Mouse (Mus musculus): Measurements from ENCODE around the gene Plagl1. TPM values are rescaled to one million over a fixed set of nuclear protein-coding genes. Genes with fewer than 3 reads are reported as not detected.

Gene Plagl1
- polyA plus RNA-seq, 1 experiment from 2014 or later, result 220 TPM

DNA sequence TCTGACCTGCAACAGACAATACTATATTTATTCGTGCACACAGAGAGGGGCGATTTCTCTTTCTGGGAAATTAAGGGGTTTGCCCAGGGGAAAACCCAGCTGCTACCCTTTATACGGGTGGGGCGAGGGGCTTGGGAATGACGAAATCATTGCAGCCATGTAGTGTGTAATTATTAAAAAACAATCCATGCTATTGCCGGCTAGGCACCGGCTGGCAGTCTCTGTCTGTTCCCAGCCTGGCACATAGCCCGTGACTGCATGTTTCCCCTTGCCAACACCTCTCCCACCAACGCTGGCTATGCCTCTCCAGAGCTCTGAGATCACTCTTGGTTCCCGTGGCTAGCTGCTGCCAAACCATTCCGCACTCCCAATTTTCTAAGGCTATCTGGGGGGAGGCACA, 15.6 kb upstream of the Plagl1 start:
- 85% methylated on average over 11 of the region's 11 CpGs for WGBS
- H3K36me3 ChIP-seq, result no peaks in the 10 kb centered on the region
- H3K27me3 ChIP-seq, result no peaks in the 10 kb centered on the region
- H3K9ac ChIP-seq, result no peak overlapping the region
- H3K4me2 ChIP-seq (replicated peaks), result no peak overlapping the region
- no peak overlapping the region for H3K4me3 ChIP-seq (replicated peaks)
- no peak overlapping the region for H3K27ac ChIP-seq (replicated peaks)
- H3K9me3 ChIP-seq (replicated peaks), result no peaks in the 10 kb centered on the region
- ATAC-seq (ENCODE audit: insufficient number of reproducible peaks, low FRiP score, low TSS enrichment, low read depth), result no peak
- H3K4me1 ChIP-seq, result no peaks in the 10 kb centered on the region

DNA sequence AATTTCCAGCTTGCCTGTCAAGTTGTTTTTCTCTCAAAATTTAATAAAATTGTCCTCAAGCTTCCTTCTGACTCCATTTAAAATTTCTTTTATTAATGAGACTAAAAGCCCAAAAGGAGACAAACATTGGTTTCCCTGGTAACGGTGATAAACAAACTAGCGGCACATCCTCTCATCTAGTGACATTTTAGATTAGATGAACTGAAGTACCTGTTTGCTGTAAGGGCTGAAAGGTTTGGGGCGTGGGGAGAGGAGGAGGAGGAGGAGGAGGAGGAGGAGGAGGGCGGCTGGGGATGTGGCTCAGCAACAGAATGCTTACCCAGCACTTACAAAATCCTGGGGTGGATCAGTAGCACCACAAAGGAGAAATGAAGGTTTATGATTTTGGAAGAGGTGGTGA, 12.5 kb upstream of the Plagl1 start:
- Histone ChIP-seq H3K4me3 (replicated peaks) (no peak overlapping the region), H3K9ac (no peak overlapping the region), H3K4me1 (no peaks in the 10 kb centered on the region), H3K9me3 (replicated peaks) (no peaks in the 10 kb centered on the region), H3K36me3 (no peaks in the 10 kb centered on the region), H3K4me2 (replicated peaks) (no peak overlapping the region), H3K27me3 (no peaks in the 10 kb centered on the region), H3K27ac (replicated peaks) (no peak overlapping the region)
- WGBS, result 31% methylated on average over 4 of the region's 4 CpGs
- no peak for ATAC-seq (ENCODE audit: insufficient number of reproducible peaks, low FRiP score, low TSS enrichment, low read depth)

DNA sequence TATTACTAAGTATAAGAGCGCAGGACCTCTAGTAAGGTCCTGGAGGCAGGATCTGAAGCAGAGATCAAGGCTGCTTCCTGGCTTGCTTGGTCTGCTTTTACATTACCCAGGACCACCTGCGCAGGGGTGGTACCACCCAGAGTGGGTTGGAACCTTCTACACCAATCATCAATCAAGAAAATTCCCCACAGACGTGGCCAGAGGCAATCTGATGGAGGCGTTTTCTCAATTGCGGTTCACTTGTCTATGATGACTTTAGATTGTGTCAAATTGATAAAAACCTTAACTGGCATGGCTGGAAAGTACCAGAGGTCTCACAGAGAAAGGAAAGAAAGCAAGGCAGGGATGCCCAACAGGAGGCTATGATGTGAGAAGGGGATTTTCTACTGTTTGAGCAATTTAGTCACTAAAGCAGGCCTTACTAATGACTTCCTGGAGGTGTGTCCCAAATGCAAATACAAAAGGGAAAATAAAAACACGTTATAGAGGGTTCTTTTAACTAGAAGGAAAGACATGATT, 3.4 kb upstream of the Plagl1 start:
- no peaks in the 10 kb centered on the region for H3K36me3 ChIP-seq
- H3K9ac ChIP-seq, result no peak overlapping the region
- H3K9me3 ChIP-seq (replicated peaks), result no peaks in the 10 kb centered on the region
- ATAC-seq (ENCODE audit: insufficient number of reproducible peaks, low FRiP score, low TSS enrichment, low read depth), result no peak
- 75% methylated on average over 6 of the region's 6 CpGs for whole genome bisulfite sequencing
- no peak overlapping the region for H3K4me3 ChIP-seq (replicated peaks)
- H3K27me3 ChIP-seq, result peaks cover 21% of the 10 kb centered on the region
- no peak overlapping the region for H3K4me2 ChIP-seq (replicated peaks)
- H3K27ac ChIP-seq (replicated peaks), result no peak overlapping the region
- H3K4me1 ChIP-seq, result peaks cover 12% of the 10 kb centered on the region

DNA sequence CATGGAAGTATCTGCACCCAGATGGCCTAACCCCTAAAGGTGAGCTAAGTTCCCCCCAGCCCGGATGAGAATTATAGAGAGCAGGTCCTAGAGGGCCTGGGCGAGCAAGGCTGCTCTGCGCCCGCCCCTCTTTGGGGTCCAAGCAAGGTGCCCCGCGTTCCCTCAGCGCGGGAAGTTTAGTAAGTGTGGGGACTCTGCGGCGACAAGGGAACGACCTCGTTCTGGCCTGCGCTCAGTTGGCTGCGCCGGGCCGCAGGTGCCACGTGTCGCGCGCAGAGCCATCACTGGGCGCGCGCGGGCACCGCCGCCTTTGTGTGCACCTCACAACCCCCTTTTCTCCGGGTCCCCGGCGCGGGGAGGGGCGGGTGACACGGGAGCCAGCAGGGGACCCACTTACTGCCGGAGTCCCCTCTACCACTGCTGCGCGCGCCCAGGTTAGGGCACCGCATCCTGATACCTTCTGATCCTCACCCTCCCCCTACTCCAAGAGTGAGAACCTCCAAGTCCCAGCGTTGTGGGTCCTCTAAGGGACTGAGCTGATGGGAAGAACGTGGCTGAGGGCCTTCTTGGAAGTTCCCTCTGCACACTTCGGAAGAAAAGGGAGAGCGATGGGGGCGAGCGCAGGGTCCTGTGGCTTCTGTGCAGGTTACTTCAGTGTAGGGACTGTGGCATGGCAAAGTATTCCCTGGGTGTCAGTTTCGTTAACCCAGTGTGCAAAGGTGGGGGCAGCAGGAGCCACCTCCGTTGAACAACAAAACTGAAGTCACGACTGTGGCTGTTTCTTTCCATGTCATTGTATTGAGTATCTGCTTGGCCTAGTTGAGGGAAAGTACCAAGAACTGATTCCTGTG, 742 bp downstream of the Plagl1 start:
- Histone ChIP-seq H3K4me2 (replicated peaks) (peak overlapping the region; percentile 71), H3K9ac (no peak overlapping the region), H3K4me1 (peaks cover 12% of the 10 kb centered on the region), H3K27ac (replicated peaks) (no peak overlapping the region), H3K36me3 (no peaks in the 10 kb centered on the region), H3K4me3 (replicated peaks) (peak overlapping the region; percentile 38), H3K9me3 (replicated peaks) (no peaks in the 10 kb centered on the region), H3K27me3 (peaks cover 26% of the 10 kb centered on the region)
- WGBS, result 5% methylated on average over 46 of the region's 46 CpGs
- no peak for ATAC-seq (ENCODE audit: insufficient number of reproducible peaks, low FRiP score, low TSS enrichment, low read depth)

DNA sequence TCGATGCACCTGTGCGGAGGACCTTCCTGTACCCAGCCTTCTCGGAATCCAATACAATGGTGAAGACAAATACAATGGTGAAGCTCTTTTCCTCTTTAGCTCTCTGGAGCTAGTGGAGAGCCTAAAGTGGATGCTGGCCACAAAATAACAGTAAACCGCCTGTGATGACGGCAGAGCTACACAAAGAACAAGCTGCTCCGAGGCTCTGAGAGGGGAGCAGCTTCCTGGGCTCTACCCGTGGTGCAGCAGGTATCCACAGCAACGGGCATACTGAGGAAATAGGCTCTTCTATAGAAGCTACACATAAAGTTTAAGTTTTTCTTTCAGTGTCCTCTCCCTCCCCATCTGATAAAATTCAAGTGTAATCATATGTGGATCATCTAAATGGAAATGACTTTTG, 2.1 kb downstream of the Plagl1 start:
- Histone ChIP-seq H3K27me3 (peaks cover 26% of the 10 kb centered on the region), H3K4me2 (replicated peaks) (no peak overlapping the region), H3K27ac (replicated peaks) (no peak overlapping the region), H3K9ac (no peak overlapping the region), H3K9me3 (replicated peaks) (no peaks in the 10 kb centered on the region), H3K36me3 (no peaks in the 10 kb centered on the region), H3K4me1 (peaks cover 12% of the 10 kb centered on the region), H3K4me3 (replicated peaks) (no peak overlapping the region)
- WGBS, result 55% methylated on average over 8 of the region's 8 CpGs
- no peak for ATAC-seq (ENCODE audit: insufficient number of reproducible peaks, low FRiP score, low TSS enrichment, low read depth)

DNA sequence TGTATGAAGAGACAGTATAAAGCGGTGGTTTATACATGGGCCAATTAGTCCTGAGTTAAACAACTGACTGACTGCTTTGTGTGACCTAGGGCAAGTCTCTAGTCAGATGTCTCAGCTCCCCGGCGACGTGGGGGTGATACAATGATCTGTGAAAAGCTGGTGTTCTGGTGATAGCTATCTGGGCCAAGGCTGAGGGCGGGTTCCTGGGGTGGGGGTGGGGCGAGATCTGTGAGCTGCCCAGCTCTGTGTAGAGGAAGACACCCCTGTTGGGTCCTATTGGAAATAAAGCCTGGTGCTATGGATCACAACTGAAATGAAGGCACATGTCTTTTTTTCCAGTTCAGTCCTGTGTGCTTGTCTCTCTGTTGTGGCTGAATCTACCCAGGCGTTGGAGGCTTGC, 3.2 kb downstream of the Plagl1 start:
- no peaks in the 10 kb centered on the region for H3K36me3 ChIP-seq
- H3K4me2 ChIP-seq (replicated peaks), result no peak overlapping the region
- H3K4me1 ChIP-seq, result peaks cover 12% of the 10 kb centered on the region
- peaks cover 26% of the 10 kb centered on the region for H3K27me3 ChIP-seq
- H3K27ac ChIP-seq (replicated peaks), result no peak overlapping the region
- ATAC-seq (ENCODE audit: insufficient number of reproducible peaks, low FRiP score, low TSS enrichment, low read depth), result no peak
- no peak overlapping the region for H3K9ac ChIP-seq
- WGBS, result 43% methylated on average over 7 of the region's 7 CpGs
- H3K9me3 ChIP-seq (replicated peaks), result no peaks in the 10 kb centered on the region
- no peak overlapping the region for H3K4me3 ChIP-seq (replicated peaks)

DNA sequence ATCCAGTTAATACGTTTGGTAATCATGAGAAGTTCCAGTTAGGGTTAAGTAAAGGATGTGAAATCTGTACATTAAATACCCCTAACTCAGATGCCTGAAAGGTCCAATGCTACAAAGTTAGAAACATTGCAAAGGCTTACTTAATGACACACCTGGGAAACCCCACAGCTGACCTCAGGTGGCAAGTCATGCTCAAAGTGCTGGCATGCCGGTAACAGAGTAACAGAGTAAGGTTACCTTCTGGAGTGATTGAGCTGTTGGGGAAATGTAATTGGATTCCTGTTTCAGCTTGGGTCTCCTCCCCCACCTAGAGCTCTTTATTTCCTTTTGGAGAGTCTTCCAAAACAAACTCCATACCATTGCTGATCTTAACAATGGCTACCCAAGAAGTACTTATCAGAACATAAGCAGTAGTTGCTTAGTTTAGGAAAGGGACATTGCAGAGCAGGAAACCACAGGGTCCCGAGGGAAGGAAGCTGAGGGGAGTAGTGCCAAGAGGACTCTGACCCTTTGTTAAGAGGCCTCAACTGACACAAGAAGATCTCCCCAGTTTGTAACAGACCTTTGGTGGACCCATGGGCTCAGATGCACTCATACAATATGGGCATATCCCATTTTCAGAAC, 4.9 kb downstream of the Plagl1 start:
- 54% methylated on average over 3 of the region's 3 CpGs for whole genome bisulfite sequencing
- H3K4me1 ChIP-seq, result peaks cover 11% of the 10 kb centered on the region
- peaks cover 20% of the 10 kb centered on the region for H3K27me3 ChIP-seq
- H3K9ac ChIP-seq, result no peak overlapping the region
- ATAC-seq (ENCODE audit: insufficient number of reproducible peaks, low FRiP score, low TSS enrichment, low read depth), result no peak
- H3K4me2 ChIP-seq (replicated peaks), result no peak overlapping the region
- H3K27ac ChIP-seq (replicated peaks), result no peak overlapping the region
- no peak overlapping the region for H3K4me3 ChIP-seq (replicated peaks)
- no peaks in the 10 kb centered on the region for H3K9me3 ChIP-seq (replicated peaks)
- H3K36me3 ChIP-seq, result no peaks in the 10 kb centered on the region

DNA sequence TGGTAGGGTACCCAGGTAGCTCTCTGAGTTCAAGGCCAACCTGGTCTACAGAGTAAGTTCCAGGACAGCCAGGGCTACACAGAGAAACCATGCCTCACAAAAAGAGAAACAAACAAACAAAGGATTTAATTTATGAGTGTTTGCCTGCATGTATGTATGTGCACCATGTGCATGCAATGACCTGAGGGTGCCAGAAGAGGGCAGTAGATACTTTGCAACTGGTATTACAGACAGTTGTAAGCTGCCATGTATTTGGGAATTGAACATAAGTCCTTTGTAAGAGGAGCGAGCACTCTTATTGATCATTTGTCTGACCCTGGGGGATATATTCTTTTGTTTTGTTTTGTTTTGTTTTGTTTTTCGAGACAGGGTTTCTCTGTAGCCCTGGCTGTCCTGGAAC, 10.7 kb downstream of the Plagl1 start:
- 91% methylated on average over 2 of the region's 2 CpGs for WGBS
- Histone ChIP-seq H3K4me2 (replicated peaks) (no peak overlapping the region), H3K9me3 (replicated peaks) (no peaks in the 10 kb centered on the region), H3K4me3 (replicated peaks) (no peak overlapping the region), H3K36me3 (no peaks in the 10 kb centered on the region), H3K4me1 (no peaks in the 10 kb centered on the region), H3K27ac (replicated peaks) (no peak overlapping the region), H3K27me3 (no peaks in the 10 kb centered on the region), H3K9ac (no peak overlapping the region)
- no peak for ATAC-seq (ENCODE audit: insufficient number of reproducible peaks, low FRiP score, low TSS enrichment, low read depth)

DNA sequence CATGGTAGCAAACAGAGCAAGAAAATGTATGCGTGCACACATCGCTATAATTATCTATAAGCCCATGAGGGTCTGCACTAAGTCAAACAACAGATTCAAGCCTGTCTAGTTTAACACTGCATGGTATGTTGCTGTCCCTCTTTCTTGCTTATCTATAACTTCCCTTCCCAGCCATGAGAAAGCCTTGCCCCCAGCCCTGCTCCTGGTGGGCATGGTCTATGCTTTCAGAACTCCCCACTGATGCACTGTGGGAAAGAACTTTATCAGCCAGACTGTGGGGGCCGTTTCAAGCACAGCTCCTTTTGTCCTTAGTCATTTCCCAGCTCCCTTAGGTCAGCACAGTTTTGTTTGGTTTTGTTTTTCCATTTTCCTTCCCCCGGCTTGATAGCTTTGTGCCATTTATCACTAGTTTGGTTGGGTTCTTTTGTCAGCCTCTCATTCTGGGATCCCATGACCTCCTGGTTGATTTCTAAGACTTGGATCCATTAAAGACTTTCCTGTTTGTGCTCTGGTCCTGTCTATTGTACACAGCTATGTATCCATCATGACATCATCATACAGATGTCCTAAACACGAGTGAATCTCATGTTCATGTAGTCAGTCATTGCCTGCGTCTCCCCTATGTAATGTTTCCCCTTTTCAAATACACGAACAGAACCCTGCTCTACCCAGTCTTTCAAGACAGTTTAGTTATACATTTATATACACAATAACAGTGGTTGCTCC, 16.7 kb downstream of the Plagl1 start:
- H3K4me3 ChIP-seq (replicated peaks), result no peak overlapping the region
- no peaks in the 10 kb centered on the region for H3K27me3 ChIP-seq
- H3K4me2 ChIP-seq (replicated peaks), result no peak overlapping the region
- no peaks in the 10 kb centered on the region for H3K9me3 ChIP-seq (replicated peaks)
- H3K27ac ChIP-seq (replicated peaks), result no peak overlapping the region
- no peak overlapping the region for H3K9ac ChIP-seq
- 75% methylated on average over 7 of the region's 7 CpGs for WGBS
- no peak for ATAC-seq (ENCODE audit: insufficient number of reproducible peaks, low FRiP score, low TSS enrichment, low read depth)
- no peaks in the 10 kb centered on the region for H3K36me3 ChIP-seq
- H3K4me1 ChIP-seq, result no peaks in the 10 kb centered on the region

DNA sequence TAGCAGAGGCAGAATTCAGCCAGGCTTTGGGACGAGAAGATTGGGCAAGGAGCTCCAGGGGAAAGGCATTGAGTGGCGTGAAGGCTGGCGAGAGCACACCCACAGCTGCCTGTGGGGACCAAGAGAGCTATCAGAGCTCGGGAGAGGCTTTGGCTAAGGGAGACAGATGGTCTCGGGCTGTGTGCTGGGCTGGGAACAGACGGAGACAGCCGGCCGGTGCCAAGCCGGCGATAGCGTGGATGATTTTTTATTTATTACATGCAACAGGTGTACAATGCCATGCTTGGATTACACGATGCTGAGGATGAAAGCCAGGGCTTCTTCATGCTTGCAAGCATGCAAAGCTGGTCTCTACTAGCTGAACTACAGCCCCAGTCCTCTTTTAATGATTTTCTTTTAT, 22.2 kb downstream of the Plagl1 start:
- WGBS, result 69% methylated on average over 12 of the region's 12 CpGs

More for the DNA sequence above, 22.2 kb downstream of the Plagl1 start:
- no peak overlapping the region for H3K4me2 ChIP-seq (replicated peaks)
- H3K36me3 ChIP-seq, result no peaks in the 10 kb centered on the region
- no peaks in the 10 kb centered on the region for H3K9me3 ChIP-seq (replicated peaks)
- no peak overlapping the region for H3K9ac ChIP-seq
- H3K4me1 ChIP-seq, result no peaks in the 10 kb centered on the region
- H3K27me3 ChIP-seq, result no peaks in the 10 kb centered on the region
- H3K4me3 ChIP-seq (replicated peaks), result no peak overlapping the region
- H3K27ac ChIP-seq (replicated peaks), result no peak overlapping the region
- peak; percentile 51 for ATAC-seq (ENCODE audit: insufficient number of reproducible peaks, low FRiP score, low TSS enrichment, low read depth)
